Mouse (Mus musculus) forebrain, postnatal 0 days (tissue): ENCODE data around the gene Srf. TPM values are rescaled to one million over a fixed set of nuclear protein-coding genes. Genes with fewer than 3 reads are reported as not detected.

Source experiments
- ATAC-seq: fragments of 200-750 bp; cut with Nextera tagmentation; 2 replicates; pipeline ENCODE4 v1.8.0; 2017; ENCODE audit warnings: mild to moderate bottlenecking, moderate library complexity
- DNase-seq: peaks from one replicate; pipeline ENCODE4 v3.0.0-alpha.2; 2015
- H3K27ac ChIP-seq: fragments of 300-500 bp; sonication (generic); 2 replicates; pipeline ENCODE4 v1.5.1; 2014; ENCODE audit warnings: low read depth, mild to moderate bottlenecking, antibody characterized with exemption, low read length, moderate library complexity, mixed read lengths
- H3K27me3 ChIP-seq: fragments of 300-500 bp; sonication (generic); 2 replicates; pipeline ENCODE4 v1.6.1; 2014; ENCODE audit warnings: mild to moderate bottlenecking, low read length, mixed read lengths; ENCODE audit not compliant: insufficient read depth
- H3K36me3 ChIP-seq: fragments of 300-500 bp; sonication (generic); 2 replicates; pipeline ENCODE4 v1.6.1; 2014; ENCODE audit warnings: mild to moderate bottlenecking, moderate library complexity; ENCODE audit not compliant: insufficient read depth
- H3K4me1 ChIP-seq: fragments of 300-500 bp; sonication (generic); 2 replicates; pipeline ENCODE4 v1.6.1; 2014; ENCODE audit warnings: antibody characterized with exemption; ENCODE audit not compliant: insufficient read depth
- H3K4me2 ChIP-seq: fragments of 300-500 bp; sonication (generic); 2 replicates; pipeline ENCODE4 v1.6.1; 2014; ENCODE audit warnings: low read depth, mild to moderate bottlenecking, moderate library complexity
- H3K4me3 ChIP-seq: fragments of 300-500 bp; sonication (generic); 2 replicates; pipeline ENCODE4 v1.5.1; 2014; ENCODE audit warnings: low read depth, low read length, mixed read lengths
- H3K9ac ChIP-seq: fragments of 300-500 bp; sonication (generic); 2 replicates; pipeline ENCODE4 v1.6.1; 2014; ENCODE audit warnings: mild to moderate bottlenecking
- H3K9me3 ChIP-seq: fragments of 300-500 bp; sonication (generic); 2 replicates; pipeline ENCODE4 v1.6.1; 2016; ENCODE audit warnings: low read length
- CTCF ChIP-seq: sonication (generic); IDR thresholded peaks from 2 replicates; pipeline ENCODE4 v1.5.1; 2016; ENCODE audit warnings: antibody characterized with exemption, control low read depth, low read depth
- WGBS: fragments of 180-500 bp; shearing (Covaris S2); extraction: QIAGEN DNeasy Blood & Tissue Kit; methylation state at CpG from one replicate; pipeline ENCODE4 v1.1.7; 2014; 5-methylcytosine and 5-hydroxymethylcytosine counted together
- polyA plus RNA-seq: library from polyadenylated mRNA; unstranded; fragments of >200 nt; fragmentation: Nextera tagmentation; extraction: Ambion mirVana; gene quantifications from 2 replicates; pipeline ENCODE4 v1.2.1, GENCODE M21; 2015
- total RNA-seq: library from RNA; depleted of rRNA; stranded (reverse); fragments of >200 nt; gene quantifications from 2 replicates; pipeline ENCODE4 v1.2.3, GENCODE M21; 2014

Srf gene
- total and polyA plus RNA-seq, 2 experiments from 2014 or later, result 2.4 to 47.2 TPM

DNA sequence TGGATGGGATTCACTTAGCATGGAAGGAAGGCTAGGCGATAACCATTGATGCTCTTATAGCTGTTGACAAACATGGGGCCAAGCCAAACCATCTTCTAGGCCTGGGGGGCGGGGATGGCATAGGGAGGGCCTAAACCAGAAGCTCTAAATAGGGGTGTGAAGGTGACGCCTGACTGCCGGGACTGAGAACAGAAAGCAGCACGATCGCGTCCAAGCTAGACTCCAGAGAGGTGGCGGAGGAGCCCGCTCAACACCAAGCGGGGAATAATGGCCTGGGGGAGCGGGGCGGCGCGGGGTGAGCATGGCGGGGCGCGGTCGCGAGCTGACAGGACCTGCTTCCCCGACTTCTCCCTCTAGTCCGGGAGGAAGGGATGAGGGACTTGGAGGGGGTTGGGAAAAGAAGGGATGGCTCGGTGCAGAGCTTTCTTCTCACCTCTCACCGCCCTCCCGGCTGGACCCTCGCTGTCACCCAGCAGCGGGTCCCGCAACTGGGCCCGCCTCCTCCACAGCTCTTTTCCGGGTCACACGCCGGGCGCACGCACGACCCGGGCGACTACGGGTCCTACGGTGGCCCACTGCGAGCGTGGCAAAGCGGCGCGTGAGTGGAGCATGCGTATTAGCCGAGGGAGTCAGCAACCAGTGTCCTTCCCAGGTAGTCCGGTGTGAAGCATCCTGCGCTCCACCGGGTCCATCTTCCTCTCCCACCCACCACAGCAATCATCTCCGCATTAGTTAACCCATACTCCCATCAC is 10.0 kb downstream of the Srf start, which contains the start of gene Cul9:
Cul9 (minus strand) TSS at position 576 of the 752 bp plus-strand sequence.
- Histone ChIP-seq H3K27ac (0 out of 2 replicates have a peak within 1 kb of the TSS, but pooled peaks have one; percentile 57), H3K4me1 (no peaks in the 10 kb centered on the region; the same call in 1 of the 2 replicates), H3K9ac (peak within 1 kb of the TSS; percentile 90), H3K4me2 (peak within 1 kb of the TSS; percentile 73), H3K9me3 (no peaks in the 10 kb centered on the region), H3K4me3 (peak within 1 kb of the TSS; percentile 57), H3K27me3 (no peaks in the 10 kb centered on the region), H3K36me3 (peaks cover 42% of the 10 kb centered on the region)
- TF ChIP-seq CTCF, result no peak
- 2% methylated on average over 49 of the region's 49 CpGs for WGBS
- DNase-seq (peak; percentile 89), ATAC-seq (peak; percentile 96)

DNA sequence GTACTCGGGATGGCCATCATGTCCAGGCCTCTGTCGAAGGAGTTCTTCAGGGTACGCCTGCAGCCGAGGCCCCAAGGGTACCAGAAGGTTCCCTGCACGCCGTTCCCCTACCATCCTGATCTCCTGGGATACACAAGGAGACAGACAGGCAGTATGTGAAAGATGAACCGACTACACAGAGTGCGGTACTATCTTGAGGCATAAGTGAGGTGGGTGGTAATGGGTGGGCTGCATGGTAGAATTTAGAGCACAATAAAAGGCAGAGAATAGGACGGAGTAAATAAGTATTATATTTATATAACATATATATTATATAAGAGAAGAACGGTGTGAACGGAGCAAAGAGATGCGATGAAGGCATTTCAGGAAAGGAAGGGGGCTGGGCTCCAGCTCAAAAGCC is 12.3 kb downstream of the Srf start:
- no peak for TF ChIP-seq CTCF

DNA sequence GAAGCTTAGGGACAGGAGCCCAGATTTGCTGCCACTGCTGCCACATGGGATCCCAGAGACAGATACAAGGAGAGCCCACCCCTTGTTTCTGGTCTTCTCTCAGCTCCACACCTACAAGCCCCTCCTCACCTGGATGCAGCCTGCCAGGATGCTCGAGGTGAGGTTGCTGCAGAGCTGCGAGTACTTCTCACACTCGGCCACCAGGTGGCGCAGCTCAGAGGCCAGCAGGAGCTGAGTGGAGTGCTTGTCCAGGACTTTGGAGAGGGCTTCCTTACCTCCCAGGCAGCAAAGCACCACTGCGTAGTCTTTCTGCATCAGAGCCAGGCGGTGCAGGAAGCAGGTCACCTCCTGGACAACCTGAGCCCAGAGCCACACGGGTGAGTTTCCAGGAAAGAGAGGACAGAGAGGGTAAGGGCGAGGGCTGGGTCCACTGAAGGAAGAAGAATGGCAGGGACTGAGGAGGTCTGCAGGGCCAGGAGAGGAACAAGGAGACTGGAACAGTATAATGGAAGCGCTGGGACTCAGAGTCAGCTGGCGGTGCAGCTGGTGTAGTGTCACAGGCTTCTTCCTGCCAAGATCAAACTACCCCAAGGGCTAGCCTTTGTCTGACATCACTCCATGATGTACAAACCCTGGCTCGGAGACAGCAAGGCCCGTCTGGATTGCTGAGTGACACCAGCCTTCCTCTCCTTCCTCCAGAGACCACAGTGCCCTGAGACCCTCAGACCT is 30.2 kb downstream of the Srf start:
- WGBS, result 35% methylated on average over 12 of the region's 12 CpGs
- H3K36me3 ChIP-seq, result peaks cover 56% of the 10 kb centered on the region

More for the DNA sequence above, 12.3 kb downstream of the Srf start:
- no peak overlapping the region for H3K4me3 ChIP-seq
- ATAC-seq, result no peak
- no peaks in the 10 kb centered on the region; the same call in 1 of the 2 replicates for H3K4me1 ChIP-seq
- no peaks in the 10 kb centered on the region for H3K27me3 ChIP-seq
- no peaks in the 10 kb centered on the region for H3K9me3 ChIP-seq
- H3K4me2 ChIP-seq, result no peak overlapping the region
- H3K9ac ChIP-seq, result no peak overlapping the region
- H3K36me3 ChIP-seq, result peaks cover 45% of the 10 kb centered on the region
- WGBS, result 92% methylated on average over 12 of the region's 12 CpGs
- no peak for DNase-seq
- no peak overlapping the region for H3K27ac ChIP-seq

DNA sequence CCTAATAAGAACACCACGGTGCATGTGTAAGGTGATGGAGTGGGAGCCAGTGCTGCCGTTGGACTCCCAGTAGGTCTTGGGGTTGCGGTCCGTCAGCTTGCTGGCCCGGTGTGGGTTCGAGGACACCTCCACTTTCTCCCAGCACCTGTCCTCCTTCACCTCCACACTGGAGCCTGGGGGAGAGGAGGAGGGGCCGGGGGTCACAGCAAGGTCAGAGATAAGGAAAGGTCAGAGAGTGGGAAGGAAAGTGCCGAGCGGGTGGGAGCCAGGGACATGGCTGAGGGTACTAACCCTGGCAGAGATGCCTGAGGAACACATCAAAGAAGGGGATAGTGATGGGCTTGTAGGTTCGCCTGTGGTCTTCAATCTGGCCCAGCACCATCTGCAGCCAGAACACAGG is 30.9 kb downstream of the Srf start:
- Histone ChIP-seq H3K27ac (no peak overlapping the region), H3K4me1 (no peaks in the 10 kb centered on the region), H3K9ac (no peak overlapping the region), H3K27me3 (no peaks in the 10 kb centered on the region), H3K36me3 (peaks cover 62% of the 10 kb centered on the region), H3K4me2 (no peak overlapping the region), H3K4me3 (no peak overlapping the region), H3K9me3 (no peaks in the 10 kb centered on the region)
- 91% methylated on average over 10 of the region's 10 CpGs for WGBS
- TF ChIP-seq CTCF, result no peak
- no peak for ATAC-seq
- no peak for DNase-seq

More for the DNA sequence above, 30.2 kb downstream of the Srf start:
- Histone ChIP-seq H3K9me3 (no peaks in the 10 kb centered on the region), H3K4me3 (no peak overlapping the region), H3K4me1 (no peaks in the 10 kb centered on the region), H3K9ac (no peak overlapping the region), H3K27me3 (no peaks in the 10 kb centered on the region), H3K4me2 (no peak overlapping the region), H3K27ac (no peak overlapping the region)
- peak; percentile 79 for DNase-seq
- TF ChIP-seq CTCF, result peak; percentile 98
- ATAC-seq, result peak; percentile 77

DNA sequence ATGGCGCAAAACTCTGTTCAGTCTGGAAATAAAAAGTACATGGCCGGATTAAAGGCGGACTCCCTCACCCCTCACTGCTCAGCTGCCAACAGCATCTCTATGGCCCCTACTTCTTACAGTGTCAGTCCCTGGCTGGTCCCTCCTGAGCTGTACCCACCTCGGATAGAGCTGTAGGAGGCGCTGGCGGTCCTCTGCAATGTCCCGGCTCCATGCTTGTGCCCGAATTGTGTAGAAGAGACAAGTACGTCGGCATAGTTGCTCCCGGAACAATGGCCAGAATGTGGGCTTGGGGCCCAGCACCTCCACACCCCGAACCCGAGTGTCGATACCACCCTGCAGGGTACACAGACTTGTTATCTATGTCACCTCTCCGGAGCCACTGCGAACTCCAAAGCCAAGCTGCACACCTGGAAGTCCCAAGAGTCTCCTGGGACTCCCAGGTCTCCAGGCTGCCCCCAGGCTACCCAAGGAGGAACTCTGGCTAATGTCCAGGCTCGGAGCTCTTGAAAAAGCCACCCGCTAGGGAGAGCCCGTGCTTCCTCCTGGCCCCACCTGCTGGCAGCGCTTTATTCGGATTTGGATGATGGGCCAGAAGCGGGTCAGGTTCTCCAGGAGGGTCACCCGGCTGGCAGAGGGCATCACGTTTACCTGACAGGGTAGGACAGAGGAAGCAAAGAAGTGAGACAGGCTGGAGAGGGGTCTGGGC is 33.9 kb downstream of the Srf start:
- peak; percentile 42; the same call in 1 of the 2 replicates for ATAC-seq
- 35% methylated on average over 24 of the region's 24 CpGs for WGBS

GRCm38 (mm10) chr17:46521174-46521573 is 34.8 kb downstream of the Srf start:
- ATAC-seq (no peak), DNase-seq (no peak)
- no peak overlapping the region for H3K4me2 ChIP-seq
- peaks cover 55% of the 10 kb centered on the region for H3K36me3 ChIP-seq
- no peaks in the 10 kb centered on the region for H3K9me3 ChIP-seq
- H3K9ac ChIP-seq, result no peak overlapping the region
- no peak overlapping the region for H3K4me3 ChIP-seq
- no peaks in the 10 kb centered on the region for H3K27me3 ChIP-seq
- TF ChIP-seq CTCF, result no peak
- 79% methylated on average over 9 of the region's 9 CpGs for WGBS
- no peaks in the 10 kb centered on the region for H3K4me1 ChIP-seq
- H3K27ac ChIP-seq, result no peak overlapping the region

More for the DNA sequence above, 33.9 kb downstream of the Srf start:
- Histone ChIP-seq H3K36me3 (peaks cover 60% of the 10 kb centered on the region), H3K4me3 (no peak overlapping the region), H3K27ac (no peak overlapping the region), H3K9me3 (no peaks in the 10 kb centered on the region), H3K27me3 (no peaks in the 10 kb centered on the region), H3K4me1 (no peaks in the 10 kb centered on the region), H3K9ac (no peak overlapping the region), H3K4me2 (no peak overlapping the region)
- peak; percentile 36 for TF ChIP-seq CTCF
- DNase-seq, result no peak
